8 mouse cellular contexts compared by ENCODE assay signal in the genomic region with DNA sequence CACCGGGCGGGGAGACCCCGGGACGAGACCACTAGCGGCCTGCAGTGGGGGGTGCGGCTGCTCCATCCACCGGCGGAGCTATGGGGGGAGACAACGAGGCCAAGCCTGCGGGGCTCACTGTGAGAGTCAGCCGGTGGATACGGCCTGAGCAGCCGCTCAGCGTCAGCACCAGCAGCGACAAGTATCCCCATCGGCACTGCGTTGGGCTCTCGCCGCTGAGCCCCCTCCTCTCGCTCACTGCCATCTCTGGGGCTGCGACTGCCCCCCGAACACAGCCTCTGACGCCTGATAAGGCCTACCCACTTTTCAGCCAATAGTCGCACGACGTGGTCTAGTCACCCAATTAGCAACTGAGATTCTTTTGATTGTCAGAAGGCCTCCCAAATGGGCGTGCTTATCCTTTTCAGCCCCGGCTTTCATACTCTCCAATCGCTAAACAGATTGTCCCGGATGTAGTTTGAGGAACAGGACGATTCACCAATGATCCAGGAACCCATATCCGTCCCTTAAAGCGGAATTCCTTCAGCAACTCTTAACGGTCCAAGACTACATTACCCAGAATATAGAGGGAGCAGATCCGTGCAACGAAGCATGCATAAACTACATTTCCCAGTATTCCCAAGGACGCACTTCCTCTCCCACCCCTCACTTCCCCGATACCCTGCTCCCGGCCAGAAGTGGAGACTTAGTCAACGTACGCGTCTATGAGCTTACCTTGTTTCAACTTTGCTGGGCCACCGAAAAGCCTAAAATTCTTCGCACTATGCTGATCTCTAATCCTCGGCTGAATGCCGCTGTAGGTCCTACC. TPM values are rescaled to one million over a fixed set of nuclear protein-coding genes. Genes with fewer than 3 reads are reported as not detected.
DNase-seq lines count a peak whose midpoint lies in the region; ATAC-seq and TF ChIP-seq lines count a peak whose summit lies in the region.

No protein-coding gene starts in this region.

- no peak for TF ChIP-seq CTCF in gastrocnemius, adult 2 months (IDR thresholded peaks at IDR 0.05)
- TF ChIP-seq CTCF in hindbrain, postnatal 0 days (IDR thresholded peaks at IDR 0.05; ENCODE audit: low read depth), result peak; percentile 40; the same call in 1 of the 2 replicates
- no peak; the same call in 1 of the 2 replicates for TF ChIP-seq CTCF in left cerebral cortex, adult 2 months (IDR thresholded peaks at IDR 0.05)

- peak overlapping the region; percentile 84 for H3K4me3 ChIP-seq in gastrocnemius, adult 2 months
- peak overlapping the region; percentile 76 for H3K4me3 ChIP-seq in hindbrain, postnatal 0 days (ENCODE audit: low read length)
- peak overlapping the region; percentile 62 for H3K4me3 ChIP-seq in left cerebral cortex, adult 2 months

- peaks cover 16% of the 10 kb centered on the region for H3K4me1 ChIP-seq in hindbrain, postnatal 0 days (ENCODE audit: insufficient read depth, low read length)

- peak overlapping the region; percentile 97 for H3K4me2 ChIP-seq in hindbrain, postnatal 0 days (ENCODE audit: low read depth, low read length)

- peak; percentile 68 for ATAC-seq in common myeloid progenitor, adult 5-6 weeks (replicated peaks; ENCODE audit: low read depth, poor library complexity, severe bottlenecking)
- ATAC-seq in hindbrain, postnatal 0 days, result peak; percentile 96
- peak; percentile 71 for ATAC-seq in megakaryocyte, adult 5-6 weeks (ENCODE audit: poor library complexity, severe bottlenecking)

- no peaks in the 10 kb centered on the region for H3K27me3 ChIP-seq in hindbrain, postnatal 0 days (ENCODE audit: insufficient read depth, low read length)

- intact Hi-C loops in gastrocnemius, adult 2 months (cut with DNase I), result loop anchor here (10.0 kb wide), 1 partner anchor 253 kb away; a partner anchor contains a TSS
- intact Hi-C loops in left cerebral cortex, adult 2 months (cut with DNase I), result loop anchor here (1.0 to 10.0 kb wide), 4 partner anchors 28 to 253 kb away; a partner anchor contains a TSS

- peak; percentile 99 for DNase-seq in ZHBTc4 (ENCODE audit: low read depth, low spot score)
- DNase-seq in gastrocnemius, adult 2 months, result peak; percentile 92
- peak; percentile 99 for DNase-seq in hindbrain, postnatal 0 days (ENCODE audit: low spot score)
- peak; percentile 87 to 92 for DNase-seq in left cerebral cortex, adult 2 months (ENCODE audit: extremely low spot score in 1 of 2, low spot score in 2 of 2)
- DNase-seq in right cerebral cortex, adult 2 months (ENCODE audit: low spot score in 2 of 2), result peak; percentile 96 to 97
- DNase-seq in urinary bladder, postnatal 14 days (ENCODE audit: low spot score), result peak; percentile 89

- under 1% methylated on average over 45 of the region's 46 CpGs for WGBS in hindbrain, postnatal 0 days

- peak overlapping the region; percentile 95 for H3K27ac ChIP-seq in gastrocnemius, adult 2 months
- peak overlapping the region; percentile 99 for H3K27ac ChIP-seq in hindbrain, postnatal 0 days
- H3K27ac ChIP-seq in left cerebral cortex, adult 2 months, result peak overlapping the region; percentile 96

- H3K36me3 ChIP-seq in hindbrain, postnatal 0 days (ENCODE audit: insufficient read depth, low read length), result no peaks in the 10 kb centered on the region

- no peaks in the 10 kb centered on the region for H3K9me3 ChIP-seq in hindbrain, postnatal 0 days (ENCODE audit: low read length)

- peak overlapping the region; percentile 81 for H3K9ac ChIP-seq in hindbrain, postnatal 0 days (replicated peaks; ENCODE audit: low read length)

RNA-seq across cellular contexts. Expression of a gene that starts 0.6 kb away (rescaled TPM):
- total RNA-seq in common myeloid progenitor, adult 5-6 weeks (2017), result 17.0 and 17.7 TPM in 2 replicates
- total RNA-seq in gastrocnemius, adult 2 months (2021), result 10 to 100 TPM; 24.0 to 24.4 TPM
- 19.6 and 21.3 TPM in 2 replicates for total RNA-seq in hindbrain, postnatal 0 days (2014; rRNA removed)
- polyA plus RNA-seq in hindbrain, postnatal 0 days (2015; fragmentation: Nextera tagmentation; extraction: Ambion mirVana), result 23.6 and 24.1 TPM in 2 replicates
- total RNA-seq in left cerebral cortex, adult 2 months (2021), result 10 to 100 TPM; 24.4 to 24.7 TPM
- total RNA-seq in megakaryocyte, adult 5-6 weeks (2015), result 36.6 and 39.1 TPM in 2 replicates
- 36.6 and 37.7 TPM in 2 replicates for total RNA-seq in megakaryocyte, adult 5-6 weeks (2017)

RNA-seq across cellular contexts. Expression of a gene that starts 1.7 kb away (rescaled TPM):
- total RNA-seq in common myeloid progenitor, adult 5-6 weeks (2017), result 8.4 and 9.8 TPM in 2 replicates
- 100 to 1,000 TPM; 170 to 176 TPM for total RNA-seq in gastrocnemius, adult 2 months (2021)
- 8.5 TPM in 2 replicates for total RNA-seq in hindbrain, postnatal 0 days (2014; rRNA removed)
- 7.6 and 7.8 TPM in 2 replicates for polyA plus RNA-seq in hindbrain, postnatal 0 days (2015; fragmentation: Nextera tagmentation; extraction: Ambion mirVana)
- total RNA-seq in left cerebral cortex, adult 2 months (2021), result 10 to 100 TPM in 1 of 2 experiments, 1 to 10 TPM in 1; 9.9 to 10.5 TPM
- total RNA-seq in megakaryocyte, adult 5-6 weeks (2015), result 3.6 and 5.4 TPM in 2 replicates
- total RNA-seq in megakaryocyte, adult 5-6 weeks (2017), result 9.0 and 9.4 TPM in 2 replicates

RNA-seq across cellular contexts. Expression of a gene that starts 19.7 kb away (rescaled TPM):
- total RNA-seq in common myeloid progenitor, adult 5-6 weeks (2017), result 8.4 and 19.3 TPM in 2 replicates
- 10 to 100 TPM; 10.3 to 24.5 TPM for total RNA-seq in gastrocnemius, adult 2 months (2021)
- 0.78 and 0.86 TPM in 2 replicates for total RNA-seq in hindbrain, postnatal 0 days (2014; rRNA removed)
- 1.8 and 2.5 TPM in 2 replicates for polyA plus RNA-seq in hindbrain, postnatal 0 days (2015; fragmentation: Nextera tagmentation; extraction: Ambion mirVana)
- total RNA-seq in left cerebral cortex, adult 2 months (2021), result under 1 TPM; 0.29 to 0.42 TPM
- total RNA-seq in megakaryocyte, adult 5-6 weeks (2015), result 699 and 776 TPM in 2 replicates
- total RNA-seq in megakaryocyte, adult 5-6 weeks (2017), result 1,145 and 1,156 TPM in 2 replicates

RNA-seq across cellular contexts. Expression of a gene that starts 31.3 kb away (rescaled TPM):
- 182 and 183 TPM in 2 replicates for total RNA-seq in common myeloid progenitor, adult 5-6 weeks (2017)
- total RNA-seq in gastrocnemius, adult 2 months (2021), result under 1 TPM; 0.46 to 0.56 TPM
- total RNA-seq in hindbrain, postnatal 0 days (2014; rRNA removed), result 2.2 and 2.5 TPM in 2 replicates
- polyA plus RNA-seq in hindbrain, postnatal 0 days (2015; fragmentation: Nextera tagmentation; extraction: Ambion mirVana), result 1.9 and 2.5 TPM in 2 replicates
- 1 to 10 TPM; 3.1 to 3.5 TPM for total RNA-seq in left cerebral cortex, adult 2 months (2021)
- total RNA-seq in megakaryocyte, adult 5-6 weeks (2015), result 84.7 and 92.2 TPM in 2 replicates
- 307 and 321 TPM in 2 replicates for total RNA-seq in megakaryocyte, adult 5-6 weeks (2017)

RNA-seq across cellular contexts. Expression of a gene that starts 53.6 kb away (rescaled TPM):
- total RNA-seq in common myeloid progenitor, adult 5-6 weeks (2017), result 7.2 and 9.0 TPM in 2 replicates
- total RNA-seq in gastrocnemius, adult 2 months (2021), result not detected
- total RNA-seq in hindbrain, postnatal 0 days (2014; rRNA removed), result not detected in 2 replicates
- polyA plus RNA-seq in hindbrain, postnatal 0 days (2015; fragmentation: Nextera tagmentation; extraction: Ambion mirVana), result not detected in 2 replicates
- not detected for total RNA-seq in left cerebral cortex, adult 2 months (2021)
- 5.5 and 6.3 TPM in 2 replicates for total RNA-seq in megakaryocyte, adult 5-6 weeks (2015)
- 15.6 and 15.7 TPM in 2 replicates for total RNA-seq in megakaryocyte, adult 5-6 weeks (2017)

Comparison
In these comparisons a context has a peak if more than half of its experiments do, and no peak if none do; other contexts are left out.
1. Peak in every context shown above with its lines: DNase-seq, ATAC-seq, H3K4me3 ChIP-seq and H3K27ac ChIP-seq.
2. RNA of a gene that starts 1.7 kb away (total RNA-seq): 170 to 176 TPM in gastrocnemius, adult 2 months; 9.9 to 10.5 TPM in left cerebral cortex, adult 2 months, 8.4 to 9.8 TPM in common myeloid progenitor, adult 5-6 weeks, 3.6 to 9.4 TPM in megakaryocyte, adult 5-6 weeks and 8.5 TPM in hindbrain, postnatal 0 days; every median in the first group is over 10 times any median in the second.
3. RNA of a gene that starts 19.7 kb away (total RNA-seq): 699 to 1,156 TPM in megakaryocyte, adult 5-6 weeks; 10.3 to 24.5 TPM in gastrocnemius, adult 2 months, 8.4 to 19.3 TPM in common myeloid progenitor, adult 5-6 weeks, 0.78 to 0.86 TPM in hindbrain, postnatal 0 days and 0.29 to 0.42 TPM in left cerebral cortex, adult 2 months; every median in the first group is over 10 times any median in the second.